Mouse (Mus musculus) cerebellum, adult 18-20 months (tissue): ENCODE data around the gene Sertad2.

Experiments
- DNase-seq, 2 experiments: peaks; one replicate each; pipeline ENCODE4 v3.0.0; 2021

The Sertad2 gene

GRCm38 (mm10) chr11:20549481-20549880, 6.4 kb downstream of the Sertad2 start:
- DNase-seq, result no peak

DNA sequence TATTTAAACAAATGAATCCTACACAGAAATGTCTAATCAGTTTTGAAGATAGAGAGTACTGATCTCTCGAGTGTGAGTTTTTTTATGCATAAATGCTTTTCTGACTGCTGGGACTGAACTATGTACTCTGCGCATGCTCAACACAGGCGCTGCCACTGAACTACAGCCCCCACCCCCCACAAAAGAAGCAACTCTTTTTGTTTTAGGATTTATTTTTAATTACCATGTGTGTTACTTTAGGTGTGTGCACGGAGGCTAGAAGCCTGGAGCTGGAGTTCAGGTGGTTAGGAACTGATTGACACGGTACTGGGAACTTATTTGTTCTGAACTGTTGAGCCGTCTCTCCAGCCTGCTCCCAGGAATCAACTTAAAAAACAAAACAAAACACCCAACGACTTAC, 7.1 kb downstream of the Sertad2 start:
- DNase-seq, result no peak

DNA sequence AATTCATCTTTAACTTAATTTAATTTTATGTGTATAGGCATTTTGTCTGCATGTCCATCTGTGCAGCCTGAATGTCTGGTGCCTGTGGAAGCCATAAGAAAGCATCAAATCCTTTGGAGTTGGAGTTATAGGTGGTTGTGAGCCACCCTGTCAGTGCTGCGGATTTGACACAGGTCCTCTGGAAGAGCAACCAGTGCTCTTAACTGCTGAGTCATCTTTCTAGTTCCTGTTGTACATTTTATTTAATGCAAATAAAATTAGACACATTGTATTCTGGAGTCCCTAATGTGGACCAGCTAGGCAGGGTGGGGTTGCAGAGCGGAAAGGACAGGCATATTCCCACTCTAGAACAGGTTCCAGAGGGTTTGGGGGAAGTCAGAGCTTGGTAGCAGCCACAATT, 9.0 kb downstream of the Sertad2 start:
- no peak for DNase-seq

GRCm38 (mm10) chr11:20552758-20553673, 10.0 kb downstream of the Sertad2 start:
- no peak for DNase-seq

GRCm38 (mm10) chr11:20555651-20556050, 12.6 kb downstream of the Sertad2 start:
- no peak for DNase-seq

- DNase-seq, result no peak
Observed at GRCm38 (mm10) chr11:20556163-20556911, 13.3 kb downstream of the Sertad2 start.

DNA sequence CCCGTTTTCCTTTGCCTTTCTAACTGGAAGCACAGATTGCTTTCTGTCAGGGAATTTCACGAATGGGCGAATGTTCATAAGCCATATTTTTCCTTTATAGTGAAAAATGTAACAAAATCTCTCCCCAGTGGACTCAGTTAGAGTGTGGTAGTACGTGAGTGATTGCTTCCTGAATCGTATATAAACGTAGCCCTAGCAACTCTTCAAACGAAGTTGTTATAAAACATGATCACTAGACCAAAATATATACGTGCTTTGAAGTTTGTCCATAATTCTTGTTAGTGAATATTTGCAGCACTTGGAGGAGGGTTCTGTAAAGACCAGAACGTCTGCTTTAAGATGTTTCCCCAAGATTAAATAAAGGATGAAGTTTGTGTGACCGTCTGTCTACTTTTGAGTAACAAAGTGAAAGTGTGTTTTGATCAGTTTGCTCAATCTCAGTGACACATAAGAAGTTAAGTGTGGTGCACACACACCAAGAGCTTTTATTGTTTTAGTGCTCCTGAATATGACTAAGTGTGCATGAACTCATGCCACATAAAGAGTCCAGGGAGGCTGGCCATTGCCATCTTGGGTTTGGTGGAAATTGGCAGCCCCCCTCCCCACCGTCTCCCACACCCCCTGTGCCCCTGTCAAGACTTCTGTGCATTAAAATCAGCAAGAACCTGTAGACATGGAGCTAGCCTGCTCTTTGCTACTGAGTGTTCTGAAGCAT, 16.3 kb downstream of the Sertad2 start:
- no peak for DNase-seq

DNA sequence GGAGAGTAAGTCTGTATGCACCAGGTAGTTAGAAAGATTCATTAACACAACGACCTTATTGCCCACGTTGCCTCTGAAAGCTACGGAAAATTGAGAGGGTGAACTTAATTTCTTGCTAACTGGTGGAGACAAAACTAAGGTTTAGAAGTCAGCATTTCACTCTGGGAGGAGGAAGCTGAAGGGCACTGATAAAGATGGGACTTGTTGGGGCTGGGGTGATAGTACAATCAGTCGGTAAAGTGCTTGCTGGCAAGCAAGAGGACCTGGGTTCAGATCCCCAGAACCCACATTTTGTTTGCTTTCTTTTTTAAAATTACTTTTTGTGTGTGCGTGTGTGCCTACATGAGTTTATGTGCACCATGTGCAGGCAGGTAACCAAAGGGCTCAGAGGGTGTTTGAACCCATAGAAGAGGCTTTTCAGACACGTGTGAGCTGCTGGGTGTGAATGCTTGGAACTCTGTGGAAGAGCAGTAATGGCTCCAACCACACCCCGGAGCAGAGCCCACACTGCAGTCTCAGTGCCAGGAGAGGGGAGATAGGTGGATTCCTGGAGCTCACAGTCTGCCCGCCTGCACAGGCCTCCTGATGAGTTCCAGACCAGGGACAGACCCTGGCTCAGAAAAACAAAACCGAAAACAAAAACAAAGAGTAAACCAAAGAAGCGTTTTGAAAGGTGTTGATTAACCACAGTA, 17.0 kb downstream of the Sertad2 start:
- DNase-seq, result no peak

DNA sequence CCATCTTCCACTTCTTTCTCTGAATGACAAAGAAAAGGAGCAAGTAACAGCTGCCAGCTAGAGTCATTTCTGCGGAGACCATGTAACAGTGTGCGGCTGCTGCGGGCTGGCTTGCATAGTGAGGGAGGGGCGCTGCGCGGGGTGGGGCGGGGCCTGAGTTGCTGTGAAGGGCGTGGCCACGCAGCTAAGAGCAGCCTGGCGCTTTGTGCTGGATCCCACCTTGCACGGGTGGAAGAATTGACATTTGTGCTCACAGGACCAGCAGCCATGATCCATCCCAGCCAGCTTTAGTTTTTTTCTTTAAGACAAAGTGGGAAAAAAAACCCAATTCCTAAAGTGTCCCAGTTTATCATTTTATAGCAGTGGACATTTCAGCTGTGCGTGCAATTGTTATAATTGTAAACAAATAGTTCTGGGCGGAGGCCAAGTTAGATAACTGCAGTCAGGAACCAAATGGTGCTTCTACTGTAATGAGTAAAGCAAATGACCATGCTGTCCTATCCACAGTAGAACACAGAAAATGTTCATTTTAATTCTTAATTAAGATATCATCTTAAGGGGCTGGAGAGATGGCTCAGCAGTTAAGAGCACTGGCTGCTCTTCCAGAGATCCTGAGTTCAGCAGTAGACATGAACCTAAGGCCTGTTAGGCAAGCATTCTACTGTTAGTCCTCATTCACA, 18.4 kb downstream of the Sertad2 start:
- peak; percentile 52 to 63 for DNase-seq

DNA sequence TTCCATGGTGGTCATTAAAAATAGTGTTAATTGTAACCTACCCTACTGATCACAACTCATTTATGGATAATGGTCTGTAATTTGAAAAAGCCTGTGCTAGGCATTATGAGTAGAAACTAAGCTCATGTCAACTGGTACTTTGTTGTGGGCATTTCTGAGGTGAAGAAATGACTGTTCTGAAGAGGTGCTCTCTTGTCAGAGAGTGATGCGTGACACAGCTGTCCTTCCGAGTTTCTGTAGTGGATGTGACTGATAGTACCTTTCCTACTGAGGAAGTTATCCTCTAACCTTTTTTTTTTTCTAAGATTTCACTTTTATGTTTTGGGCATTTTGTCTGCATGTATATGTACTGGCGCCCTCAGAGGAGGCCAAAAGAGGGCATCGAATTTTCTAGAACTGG, 22.0 kb downstream of the Sertad2 start:
- no peak for DNase-seq

DNA sequence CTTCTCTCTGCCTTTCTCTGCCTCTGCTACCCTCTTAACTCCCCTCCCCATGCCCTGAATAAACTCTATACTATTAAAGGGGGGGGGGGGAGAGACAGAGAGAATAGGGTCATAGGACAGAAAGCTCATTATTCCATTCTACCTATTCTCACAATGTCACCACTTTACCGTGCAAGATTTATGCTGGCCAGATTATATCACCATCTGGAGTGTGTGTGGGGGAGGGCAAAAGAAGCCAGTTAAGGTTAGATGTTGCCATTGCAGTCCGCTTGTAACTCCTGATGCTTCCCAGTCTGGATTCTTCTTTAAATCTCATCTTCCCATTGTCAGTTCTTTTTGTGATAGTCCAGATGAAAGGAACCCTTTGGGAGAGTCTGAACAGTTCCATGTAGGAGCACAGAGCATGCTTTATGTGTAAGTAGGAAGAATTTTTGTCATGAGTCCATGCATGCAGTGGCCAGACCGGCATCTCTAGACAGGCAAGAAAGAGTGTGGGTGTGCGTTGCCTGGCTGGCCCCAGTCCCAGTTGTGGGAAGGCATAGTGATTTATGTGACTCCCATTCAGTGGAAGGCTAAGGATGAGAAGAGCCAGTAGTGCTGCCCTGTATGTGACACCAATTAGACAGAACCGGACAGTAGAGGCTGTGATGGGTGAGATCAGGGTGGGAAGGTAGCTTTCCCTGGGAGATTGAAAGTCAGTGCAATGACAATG, 28.8 kb downstream of the Sertad2 start:
- DNase-seq, result no peak

DNA sequence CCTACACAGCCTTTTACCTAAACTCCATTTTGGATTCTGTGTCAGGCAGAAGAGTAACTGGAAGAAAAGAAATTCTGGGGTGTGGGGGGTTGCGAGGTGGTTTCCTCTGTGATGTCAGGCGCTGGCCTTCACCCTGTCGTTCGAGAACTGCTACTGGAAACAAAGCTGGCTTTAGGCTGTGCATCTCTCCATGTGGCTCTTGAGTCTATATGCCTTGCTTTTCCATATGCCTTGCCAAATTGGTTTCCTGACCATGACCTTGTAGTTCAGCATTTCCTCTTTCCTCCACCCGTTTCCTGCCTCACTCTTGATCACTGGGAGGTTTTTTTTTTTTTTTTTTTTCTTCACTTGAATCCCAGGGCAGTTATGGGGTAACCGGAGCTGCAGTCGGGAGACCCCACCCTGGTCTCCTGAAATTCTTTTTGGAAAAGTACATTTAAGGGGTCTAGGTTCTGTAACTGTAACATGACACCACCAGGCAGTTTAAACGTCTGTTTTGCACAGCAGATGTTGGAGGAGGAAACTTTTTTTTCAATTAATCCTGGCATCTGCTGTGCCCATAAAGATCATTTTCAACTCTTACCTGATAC, 33.1 kb downstream of the Sertad2 start:
- DNase-seq, result no peak

DNA sequence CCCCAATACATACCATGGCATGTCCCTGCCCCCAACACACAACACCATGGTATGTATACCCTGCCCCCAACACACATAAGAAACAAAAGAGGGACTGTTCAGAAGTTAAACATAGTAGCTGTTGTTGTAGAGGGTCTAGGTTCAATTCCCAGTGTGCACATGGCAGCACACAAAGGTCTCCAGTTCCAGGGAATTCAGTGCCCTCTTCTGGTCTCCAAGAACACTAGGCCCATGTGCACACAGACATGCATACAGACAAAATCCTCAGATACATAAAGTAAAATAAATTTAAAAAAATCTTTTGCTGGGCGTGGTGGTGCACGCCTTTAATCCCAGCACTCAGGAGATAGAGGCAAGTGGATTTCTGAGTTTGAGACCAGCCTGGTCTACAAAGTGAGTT, 39.7 kb downstream of the Sertad2 start:
- no peak for DNase-seq

GRCm38 (mm10) chr11:20585297-20585696, 42.2 kb downstream of the Sertad2 start:
- no peak for DNase-seq

DNA sequence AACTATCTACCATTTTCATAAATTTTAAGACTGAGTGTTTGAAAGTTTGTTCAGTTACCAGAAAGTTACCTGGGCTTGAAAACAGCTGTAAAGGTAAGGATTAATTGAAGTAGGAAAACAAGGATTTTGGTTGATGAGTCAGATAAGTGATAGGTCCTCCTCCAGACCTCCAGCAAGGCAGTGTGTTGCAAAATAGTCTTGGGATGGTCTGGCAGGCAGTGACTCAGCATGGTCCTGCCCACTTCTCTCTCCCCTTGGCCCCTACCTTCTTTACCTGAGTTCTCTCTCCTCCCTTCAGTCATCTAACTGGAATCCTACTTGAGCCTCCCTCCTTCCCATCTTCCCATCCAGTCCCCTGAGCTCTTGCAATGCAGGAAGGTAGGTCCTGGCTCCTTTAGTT, 43.1 kb downstream of the Sertad2 start:
- DNase-seq, result no peak

GRCm38 (mm10) chr11:20589393-20589792, 46.3 kb downstream of the Sertad2 start:
- no peak for DNase-seq

GRCm38 (mm10) chr11:20592010-20592409, 49.0 kb downstream of the Sertad2 start:
- peak; percentile 14 to 17 for DNase-seq

- no peak for DNase-seq
Observed at GRCm38 (mm10) chr11:20594229-20595201, 51.5 kb downstream of the Sertad2 start.

GRCm38 (mm10) chr11:20603066-20603812, 60.2 kb downstream of the Sertad2 start:
- DNase-seq, result peak; percentile 15 to 23
